25 mouse cellular contexts compared by ENCODE assay signal in the genomic region with DNA sequence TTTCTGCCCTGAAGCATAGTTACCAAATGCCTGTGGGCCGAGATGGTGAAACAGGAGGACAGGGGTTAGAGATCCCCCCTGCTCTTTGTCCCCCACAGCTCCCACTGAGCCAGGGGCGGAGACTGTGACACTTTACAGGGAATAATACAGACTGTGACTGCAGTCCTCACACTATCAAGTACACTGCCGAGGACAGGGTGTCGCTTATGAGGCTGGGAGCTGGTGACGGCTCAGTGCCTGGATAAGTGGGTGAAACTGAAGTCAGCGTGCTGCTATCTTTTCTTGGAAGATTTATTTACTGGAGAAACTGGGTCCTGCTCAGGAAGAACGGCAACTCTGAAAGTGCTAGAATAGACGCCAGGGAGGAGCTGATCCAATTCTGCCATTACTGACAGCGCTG. TPM values are rescaled to one million over a fixed set of nuclear protein-coding genes. Genes with fewer than 3 reads are reported as not detected.
DNase-seq lines count a peak whose midpoint lies in the region; ATAC-seq and TF ChIP-seq lines count a peak whose summit lies in the region.
"Had no signal": no experiment of that assay in that cellular context is flagged by ENCODE, and none has a peak within 500 bp of the region (broad histone marks: within the 10 kb centered on the region; RNA-seq: fewer than 3 reads in every experiment).

No protein-coding gene starts in this region.

- DNase-seq in heart, adult 2 months, result no peak
- DNase-seq in heart, adult 8-10 months (ENCODE audit: low spot score), result no peak
- no peak for DNase-seq in heart, adult 9 months (ENCODE audit: low spot score in 2 of 2)
- no peak for DNase-seq in lung, postnatal 0 days (ENCODE audit: low spot score)
- no peak for DNase-seq in lung, postnatal 36 days
- DNase-seq in stomach, postnatal 0 days (ENCODE audit: low spot score), result no peak
- DNase-seq: adrenal gland, postnatal 10 days; cerebellum, adult 2 months; cerebellum, postnatal 25 days; gastrocnemius, adult 2 months; kidney, postnatal 36 days had no signal

- no peak overlapping the region; the same call in 1 of the 2 replicates for H3K27ac ChIP-seq in heart, adult 2 months
- H3K27ac ChIP-seq in heart, embryonic 15.5 days, result peak overlapping the region; percentile 84
- no peak overlapping the region for H3K27ac ChIP-seq in lung, postnatal 0 days (ENCODE audit: low read length)
- H3K27ac ChIP-seq in stomach, postnatal 0 days (replicated peaks), result no peak overlapping the region
- H3K27ac ChIP-seq in intestine, embryonic 15.5 days, result no peak overlapping the region
- H3K27ac ChIP-seq: embryonic facial prominence, embryonic 12.5 days; forebrain, embryonic 12.5 days; gastrocnemius, adult 2 months; hindbrain, postnatal 0 days; kidney, embryonic 15.5 days; limb, embryonic 13.5 days; liver, embryonic 14.5 days; midbrain, embryonic 15.5 days; neural tube, embryonic 13.5 days; stomach, embryonic 15.5 days had no signal

- intact Hi-C loops in heart, adult 2 months (cut with DNase I), result no loop called here

- no peak for TF ChIP-seq POLR2A in heart, adult 2 months (IDR thresholded peaks at IDR 0.05; ENCODE audit: insufficient read depth, low read depth, low read length)

- peak; percentile 84 for ATAC-seq in heart, embryonic 15.5 days (replicated peaks; ENCODE audit: insufficient number of reproducible peaks, insufficient read depth, low FRiP score, low read depth)
- ATAC-seq in lung, postnatal 0 days, result 0 out of 2 replicates have a peak, but pooled peaks have one; percentile 43
- no peak for ATAC-seq in stomach, postnatal 0 days (ENCODE audit: low FRiP score, low TSS enrichment)
- no peak for ATAC-seq in intestine, embryonic 15.5 days
- ATAC-seq: hindbrain, postnatal 0 days; intestine, postnatal 0 days; midbrain, embryonic 15.5 days had no signal

- no peak for TF ChIP-seq CTCF in heart, adult 2 months (IDR thresholded peaks at IDR 0.05)
- TF ChIP-seq CTCF in lung, postnatal 0 days (IDR thresholded peaks at IDR 0.05), result no peak
- TF ChIP-seq CTCF in stomach, postnatal 0 days (IDR thresholded peaks at IDR 0.05; ENCODE audit: low read depth), result no peak

- TF ChIP-seq EP300 in heart, adult 2 months (IDR thresholded peaks at IDR 0.05; ENCODE audit: insufficient read depth, low read depth, low read length), result 0 out of 2 replicates have a peak, but pooled peaks have one; percentile 13
- no peak for TF ChIP-seq EP300 in lung, postnatal 0 days (IDR thresholded peaks at IDR 0.05)
- no peak for TF ChIP-seq EP300 in stomach, postnatal 0 days (optimal IDR thresholded peaks at IDR 0.05)

- H3K79me2 ChIP-seq in heart, adult 2 months (replicated peaks; ENCODE audit: control insufficient read depth, insufficient read depth, low read length), result no peaks in the 10 kb centered on the region

- H3K4me3 ChIP-seq in heart, adult 2 months, result no peak overlapping the region
- 0 out of 2 replicates have a peak overlapping the region, but pooled peaks have one; percentile 6 for H3K4me3 ChIP-seq in heart, embryonic 15.5 days
- H3K4me3 ChIP-seq in lung, postnatal 0 days (ENCODE audit: low read depth, low read length), result no peak overlapping the region
- H3K4me3 ChIP-seq in stomach, postnatal 0 days (ENCODE audit: low read depth, low read length), result no peak overlapping the region
- no peak overlapping the region for H3K4me3 ChIP-seq in intestine, embryonic 15.5 days (replicated peaks)
- H3K4me3 ChIP-seq: embryonic facial prominence, embryonic 12.5 days; erythroblast, embryonic 14.5 days; forebrain, embryonic 12.5 days; gastrocnemius, adult 2 months; kidney, embryonic 15.5 days; limb, embryonic 13.5 days; midbrain, embryonic 15.5 days; myocyte; neural tube, embryonic 13.5 days; stomach, embryonic 15.5 days had no signal

- H3K9ac ChIP-seq in heart, adult 2 months (ENCODE audit: low read depth, low read length), result no peak overlapping the region
- H3K9ac ChIP-seq in heart, embryonic 15.5 days, result 0 out of 2 replicates have a peak overlapping the region, but pooled peaks have one; percentile 8
- no peak overlapping the region for H3K9ac ChIP-seq in lung, postnatal 0 days (replicated peaks; ENCODE audit: low read depth)
- H3K9ac ChIP-seq in stomach, postnatal 0 days (ENCODE audit: low read length), result 0 out of 2 replicates have a peak overlapping the region, but pooled peaks have one; percentile 23
- H3K9ac ChIP-seq in intestine, embryonic 15.5 days, result no peak overlapping the region
- H3K9ac ChIP-seq: embryonic facial prominence, embryonic 12.5 days; forebrain, embryonic 12.5 days; kidney, embryonic 15.5 days; limb, embryonic 13.5 days; liver, embryonic 14.5 days; midbrain, embryonic 15.5 days; neural tube, embryonic 13.5 days; stomach, embryonic 15.5 days had no signal

- H3K36me3 ChIP-seq in heart, adult 2 months (ENCODE audit: control insufficient read depth, insufficient read depth, low read length), result no peaks in the 10 kb centered on the region
- peaks cover 25% of the 10 kb centered on the region for H3K36me3 ChIP-seq in heart, embryonic 15.5 days
- H3K36me3 ChIP-seq in lung, postnatal 0 days (ENCODE audit: insufficient read depth, low read length), result no peaks in the 10 kb centered on the region
- peaks cover 17% of the 10 kb centered on the region for H3K36me3 ChIP-seq in stomach, postnatal 0 days (ENCODE audit: control insufficient read depth, insufficient read depth, low read length)
- H3K36me3 ChIP-seq in intestine, embryonic 15.5 days, result peaks cover 4% of the 10 kb centered on the region

- no peaks in the 10 kb centered on the region for H3K27me3 ChIP-seq in heart, adult 2 months (ENCODE audit: control insufficient read depth, insufficient read depth, low read length)
- no peaks in the 10 kb centered on the region for H3K27me3 ChIP-seq in heart, embryonic 15.5 days
- H3K27me3 ChIP-seq in lung, postnatal 0 days (replicated peaks; ENCODE audit: insufficient read depth, low read length), result no peaks in the 10 kb centered on the region
- no peaks in the 10 kb centered on the region for H3K27me3 ChIP-seq in stomach, postnatal 0 days (ENCODE audit: control insufficient read depth, insufficient read depth, low read length)
- H3K27me3 ChIP-seq in intestine, embryonic 15.5 days (replicated peaks), result no peaks in the 10 kb centered on the region
- H3K27me3 ChIP-seq: embryonic facial prominence, embryonic 12.5 days; forebrain, embryonic 12.5 days; kidney, embryonic 15.5 days; limb, embryonic 13.5 days; midbrain, embryonic 15.5 days; neural tube, embryonic 13.5 days; stomach, embryonic 15.5 days had no signal

- 0 out of 2 replicates have a peak, but pooled peaks cover 1% of the 10 kb centered on the region for H3K4me1 ChIP-seq in heart, adult 2 months (ENCODE audit: control insufficient read depth, insufficient read depth, low read length)
- peaks cover 43% of the 10 kb centered on the region for H3K4me1 ChIP-seq in heart, embryonic 15.5 days (replicated peaks)
- no peaks in the 10 kb centered on the region for H3K4me1 ChIP-seq in lung, postnatal 0 days (ENCODE audit: insufficient read depth, low read depth, low read length)
- H3K4me1 ChIP-seq in stomach, postnatal 0 days (replicated peaks; ENCODE audit: control insufficient read depth, insufficient read depth), result no peaks in the 10 kb centered on the region
- 0 out of 2 replicates have a peak, but pooled peaks cover 5% of the 10 kb centered on the region for H3K4me1 ChIP-seq in intestine, embryonic 15.5 days (replicated peaks)
- H3K4me1 ChIP-seq: embryonic facial prominence, embryonic 12.5 days; forebrain, embryonic 12.5 days; stomach, embryonic 15.5 days had no signal

- WGBS in heart, adult 2 months, result 57% methylated on average over 9 of the region's 9 CpGs
- 23% methylated on average over 9 of the region's 9 CpGs for WGBS in heart, embryonic 15.5 days
- 47% methylated on average over 9 of the region's 9 CpGs for whole genome bisulfite sequencing in lung, postnatal 0 days
- WGBS in stomach, postnatal 0 days, result 64% methylated on average over 9 of the region's 9 CpGs
- WGBS in intestine, embryonic 15.5 days, result 69% methylated on average over 9 of the region's 9 CpGs

- no peaks in the 10 kb centered on the region for H3K9me3 ChIP-seq in heart, embryonic 15.5 days (replicated peaks)
- no peaks in the 10 kb centered on the region for H3K9me3 ChIP-seq in lung, postnatal 0 days (ENCODE audit: low read length)
- H3K9me3 ChIP-seq in stomach, postnatal 0 days (ENCODE audit: control insufficient read depth, low read length), result no peaks in the 10 kb centered on the region
- H3K9me3 ChIP-seq in intestine, embryonic 15.5 days, result no peaks in the 10 kb centered on the region
- H3K9me3 ChIP-seq: embryonic facial prominence, embryonic 12.5 days; forebrain, embryonic 12.5 days; kidney, embryonic 15.5 days; limb, embryonic 13.5 days; midbrain, embryonic 15.5 days; neural tube, embryonic 13.5 days; stomach, embryonic 15.5 days had no signal

- H3K4me2 ChIP-seq in heart, embryonic 15.5 days, result peak overlapping the region; percentile 42
- H3K4me2 ChIP-seq in lung, postnatal 0 days (replicated peaks; ENCODE audit: low read depth, low read length), result no peak overlapping the region
- H3K4me2 ChIP-seq in stomach, postnatal 0 days (replicated peaks; ENCODE audit: low read depth), result no peak overlapping the region
- H3K4me2 ChIP-seq in intestine, embryonic 15.5 days (replicated peaks), result no peak overlapping the region
- H3K4me2 ChIP-seq: embryonic facial prominence, embryonic 12.5 days; forebrain, embryonic 12.5 days; kidney, embryonic 15.5 days; limb, embryonic 13.5 days; midbrain, embryonic 15.5 days; neural tube, embryonic 13.5 days; stomach, embryonic 15.5 days had no signal

RNA-seq across cellular contexts. Expression of a gene that starts 47.4 kb away (rescaled TPM):
- 10 to 100 TPM; 76.9 to 87.4 TPM for total RNA-seq in heart, adult 2 months (2021)
- polyA plus RNA-seq in heart, adult 2 months (2012; rRNA removed), result 29.1 and 51.5 TPM in 2 replicates
- total RNA-seq in heart, adult 8-10 months (2022), result 10 to 100 TPM; 76.2 to 78.6 (median 77.5) TPM
- 211 and 262 TPM in 2 replicates for polyA plus RNA-seq in heart, embryonic 15.5 days (2015; fragmentation: Nextera tagmentation; extraction: Ambion mirVana)
- polyA plus RNA-seq in lung, postnatal 0 days (2015; fragmentation: Nextera tagmentation; extraction: Ambion mirVana), result 180 and 189 TPM in 2 replicates
- polyA plus RNA-seq in stomach, postnatal 0 days (2015; fragmentation: Nextera tagmentation; extraction: Ambion mirVana), result 209 and 218 TPM in 2 replicates
- 209 and 246 TPM in 2 replicates for polyA plus RNA-seq in intestine, embryonic 15.5 days (2015; fragmentation: Nextera tagmentation; extraction: Ambion mirVana)

Comparison
In these comparisons a context has a peak if more than half of its experiments do, and no peak if none do; other contexts are left out.
1. H3K9ac ChIP-seq: peak in heart, embryonic 15.5 days (single experiment) and stomach, postnatal 0 days (single experiment); none in heart, adult 2 months (single experiment), lung, postnatal 0 days (single experiment) and intestine, embryonic 15.5 days (single experiment).
2. ATAC-seq: peak in heart, embryonic 15.5 days (single experiment) and lung, postnatal 0 days (single experiment); none in stomach, postnatal 0 days (single experiment) and intestine, embryonic 15.5 days (single experiment).